Mouse (Mus musculus): ENCODE measurements around the gene Ttll7.

The Ttll7 gene

GRCm38 (mm10) chr3:146913107-146913506, 60.9 kb downstream of the Ttll7 start:
- DNase-seq (ENCODE audit: low spot score in 2 of 2), result no peak

GRCm38 (mm10) chr3:146914798-146915197, 62.6 kb downstream of the Ttll7 start:
- peak; percentile 78 to 82 for DNase-seq (ENCODE audit: low spot score in 2 of 2)

DNA sequence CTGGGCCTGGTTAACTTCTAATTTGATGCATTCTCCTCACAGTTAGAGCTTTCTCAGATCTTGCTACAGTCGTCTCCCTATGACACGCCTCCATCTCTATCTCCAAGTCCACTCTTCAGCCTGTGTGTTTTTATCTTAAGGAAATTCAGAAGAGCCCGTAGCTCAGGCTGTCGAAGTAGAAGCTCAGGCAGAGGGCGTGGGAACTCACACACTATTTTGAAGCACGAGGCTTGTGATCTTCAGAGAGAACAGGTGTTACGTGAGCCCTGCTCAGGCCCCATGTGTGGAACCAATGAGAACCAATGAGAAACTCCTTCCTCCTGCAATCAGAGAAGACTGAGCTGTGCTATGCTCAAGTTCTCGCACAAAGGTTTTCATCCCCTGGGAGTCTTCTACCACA, 65.7 kb downstream of the Ttll7 start:
- DNase-seq (ENCODE audit: low spot score in 2 of 2), result no peak

GRCm38 (mm10) chr3:146918323-146918722, 66.2 kb downstream of the Ttll7 start:
- DNase-seq (ENCODE audit: low spot score in 2 of 2), result no peak

DNA sequence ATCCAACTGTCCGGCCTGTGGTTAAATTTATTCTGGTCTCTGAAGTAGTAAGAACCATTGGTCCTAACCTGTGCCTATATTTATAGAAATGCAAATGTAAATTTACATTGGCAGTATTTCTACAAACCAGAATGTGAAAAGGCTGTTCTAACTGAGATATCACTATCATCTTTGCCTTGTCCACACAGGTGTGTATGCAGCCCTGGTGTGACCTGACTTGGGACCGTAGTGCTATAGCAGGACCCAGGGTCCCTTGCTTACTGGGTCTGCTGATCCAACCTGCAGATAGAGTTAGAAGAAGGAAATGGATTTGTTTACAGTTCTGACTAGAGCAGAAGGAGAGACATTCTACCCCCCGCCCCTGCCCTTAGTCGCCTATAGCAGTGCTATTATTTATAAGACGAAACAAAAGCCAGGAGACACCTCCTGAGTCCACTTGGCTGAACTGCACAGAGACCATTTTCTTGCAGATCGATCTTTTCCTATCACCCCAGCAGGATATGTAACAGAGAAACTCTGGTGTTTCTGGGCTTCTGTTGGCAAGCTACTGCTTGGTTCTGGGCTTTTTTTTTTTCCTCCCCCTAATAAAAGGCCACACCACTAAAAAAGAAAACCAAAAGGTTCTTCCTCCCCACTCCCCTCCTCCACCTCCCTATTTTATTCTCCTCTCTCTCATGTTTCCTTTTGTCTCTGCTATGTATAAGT, 75.3 kb downstream of the Ttll7 start:
- DNase-seq (ENCODE audit: low spot score in 2 of 2), result no peak

DNA sequence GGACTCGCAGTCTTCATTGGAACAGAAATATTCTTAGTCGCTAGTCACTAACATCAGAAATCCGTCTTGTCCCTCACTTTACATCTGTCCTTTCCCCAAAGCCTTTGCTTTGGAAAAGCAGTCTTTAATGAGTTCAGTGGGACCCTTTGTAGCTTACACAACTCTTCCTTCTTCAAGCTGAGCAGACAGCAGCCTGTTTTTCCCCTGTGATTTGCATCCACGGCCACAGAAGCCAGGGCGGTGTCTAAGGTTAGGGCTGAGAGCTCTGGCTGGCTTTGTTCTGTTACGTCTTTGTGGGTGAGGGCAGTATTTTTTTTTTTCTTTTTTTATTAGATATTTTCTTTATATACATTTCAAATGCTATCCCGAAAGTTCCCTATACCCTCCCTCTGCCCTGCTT, 76.0 kb downstream of the Ttll7 start:
- DNase-seq (ENCODE audit: low spot score in 2 of 2), result no peak

DNA sequence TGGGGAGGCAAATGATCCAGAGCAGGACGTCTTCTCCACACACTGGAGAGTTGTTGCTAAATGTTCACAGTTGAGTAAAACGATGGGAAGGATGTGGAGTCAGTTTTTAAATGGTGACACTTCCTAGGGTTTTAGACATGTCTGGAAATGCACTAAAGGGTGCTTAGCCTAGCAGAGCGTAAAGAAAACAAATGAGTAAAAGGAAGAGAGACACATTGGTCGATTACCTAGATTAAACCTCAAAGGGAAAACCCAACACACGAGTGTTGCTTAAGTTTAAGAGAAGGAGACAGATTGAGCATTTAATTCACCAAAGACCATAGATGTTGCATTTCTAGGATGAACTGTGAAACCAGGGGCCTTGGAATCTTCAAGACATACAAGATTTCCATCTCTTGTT, 76.8 kb downstream of the Ttll7 start:
- DNase-seq (ENCODE audit: low spot score in 2 of 2), result no peak

- no peak for DNase-seq (ENCODE audit: low spot score in 2 of 2)
Measured at GRCm38 (mm10) chr3:146931190-146931589, 79.0 kb downstream of the Ttll7 start.

- no peak for DNase-seq (ENCODE audit: low spot score in 2 of 2)
Measured at GRCm38 (mm10) chr3:146932506-146932905, 80.3 kb downstream of the Ttll7 start.

DNA sequence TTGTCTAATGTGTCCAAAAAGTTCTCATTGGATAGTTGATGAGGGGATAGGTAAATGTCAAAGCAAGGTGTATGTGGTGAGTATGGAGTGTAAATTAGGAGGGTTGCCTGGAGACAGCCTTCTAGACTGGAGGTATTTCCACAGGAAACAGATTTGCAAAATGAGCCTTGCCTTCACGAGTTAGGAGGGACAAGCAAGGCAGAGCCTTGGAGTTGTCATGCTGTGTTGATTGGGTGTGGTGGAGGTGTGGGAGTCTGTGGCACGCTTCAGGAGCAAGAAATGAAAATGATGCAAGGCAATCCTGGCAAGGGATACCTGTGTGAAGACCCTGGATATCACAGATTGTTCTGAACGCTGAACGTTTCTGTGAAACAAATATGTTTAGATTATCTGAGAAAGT, 84.7 kb downstream of the Ttll7 start:
- no peak for DNase-seq (ENCODE audit: low spot score in 2 of 2)

DNA sequence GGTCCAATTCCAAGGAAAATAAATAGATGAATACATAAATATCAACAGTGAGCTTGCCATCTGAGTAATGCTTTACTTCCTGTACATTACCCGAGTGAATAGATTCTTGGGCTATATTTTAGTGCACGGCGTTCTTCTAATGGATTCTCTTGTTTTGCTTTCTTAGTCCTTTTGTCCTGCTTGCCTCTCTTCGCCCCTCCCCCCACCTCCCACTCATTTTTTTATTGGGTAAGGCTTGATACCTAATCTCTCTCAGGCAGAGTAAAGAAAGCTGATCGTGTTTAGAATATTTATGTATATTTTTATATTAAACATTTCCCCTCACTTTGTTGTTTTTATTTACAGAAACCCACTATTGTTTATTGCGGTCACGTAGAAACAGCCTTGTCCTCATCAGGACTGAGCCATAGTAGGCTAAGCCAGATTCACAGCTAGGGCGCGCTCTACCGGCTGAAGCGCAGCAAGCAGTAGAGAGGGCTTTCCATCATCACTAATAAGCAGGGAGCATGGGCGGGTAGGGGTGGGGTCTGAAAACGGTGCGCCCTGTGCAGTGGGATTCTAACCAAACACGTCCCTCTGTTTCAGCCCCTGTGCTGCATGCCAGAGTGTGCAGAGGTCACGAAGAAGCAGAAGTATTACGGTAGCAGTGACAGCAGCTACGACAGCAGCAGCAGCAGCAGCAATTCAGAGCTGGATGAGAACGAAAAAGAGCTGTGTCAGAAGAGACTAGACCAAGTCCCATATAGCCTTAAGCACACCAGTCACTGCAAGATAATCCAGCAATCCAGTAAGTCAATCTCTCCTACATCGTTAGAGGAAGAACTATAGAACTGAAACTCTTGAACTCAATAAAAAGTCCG, 87.5 kb downstream of the Ttll7 start:
- no peak for DNase-seq (ENCODE audit: low spot score in 2 of 2)

DNA sequence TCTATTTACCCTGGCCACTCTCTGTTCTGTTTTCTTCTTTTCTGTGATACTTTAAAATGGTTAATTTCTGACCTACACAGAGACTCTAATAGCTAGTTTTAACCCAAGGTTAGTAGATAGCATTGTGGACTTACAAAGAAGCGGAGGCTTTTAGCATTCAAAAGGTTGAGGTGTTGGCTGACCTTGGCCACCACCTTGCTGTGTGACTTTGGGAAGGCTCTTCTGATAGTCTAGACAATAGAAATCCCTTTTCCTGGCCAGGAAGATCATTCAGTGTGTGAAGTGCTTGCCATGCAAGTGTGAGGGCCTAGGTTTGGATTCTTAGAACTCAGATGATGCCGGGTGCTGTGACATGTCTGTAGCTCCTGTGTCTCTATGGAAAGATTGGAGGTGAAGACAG, 90.9 kb downstream of the Ttll7 start:
- DNase-seq (ENCODE audit: low spot score in 2 of 2), result no peak

DNA sequence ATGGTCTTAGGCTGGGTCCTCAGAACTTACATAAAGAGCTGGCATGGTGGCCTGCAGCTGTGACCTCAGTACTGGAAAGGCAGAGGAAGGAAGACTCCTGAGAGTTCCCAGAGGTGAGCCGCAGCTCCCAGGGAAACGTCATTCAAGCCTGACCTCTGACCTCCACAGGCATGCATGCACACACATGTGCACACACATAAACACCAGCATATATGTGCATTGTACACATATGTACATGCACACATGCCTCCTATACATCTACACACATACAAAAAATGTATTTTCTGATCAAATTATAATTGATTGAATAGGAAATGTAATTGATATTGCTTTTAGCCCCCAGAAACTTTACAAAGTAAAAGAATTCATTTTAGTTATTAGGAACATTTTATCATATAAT, 93.2 kb downstream of the Ttll7 start:
- no peak for DNase-seq (ENCODE audit: low spot score in 2 of 2)

- DNase-seq (ENCODE audit: low spot score in 2 of 2), result peak; percentile 37 to 48
Measured at GRCm38 (mm10) chr3:146945887-146946286, 93.7 kb downstream of the Ttll7 start.

DNA sequence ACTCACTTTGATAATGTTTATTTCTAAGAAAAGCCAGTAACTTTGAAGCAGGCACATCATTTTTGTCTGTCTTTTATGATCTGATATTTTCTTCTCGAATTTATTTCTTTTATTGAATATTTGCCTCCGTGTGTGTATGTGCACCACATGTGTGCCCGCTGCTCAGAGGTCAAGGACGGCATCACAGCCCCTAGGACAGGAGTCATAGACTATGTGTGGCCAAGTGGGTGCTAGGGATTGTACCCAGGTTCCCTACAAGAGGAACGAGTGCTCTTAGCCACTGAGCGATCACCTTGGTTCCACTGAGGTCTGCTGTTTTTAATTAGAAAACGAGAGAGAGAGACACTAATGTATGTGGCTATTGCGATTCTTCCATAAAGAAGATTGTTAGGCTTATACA, 94.5 kb downstream of the Ttll7 start:
- no peak for DNase-seq (ENCODE audit: low spot score in 2 of 2)

DNA sequence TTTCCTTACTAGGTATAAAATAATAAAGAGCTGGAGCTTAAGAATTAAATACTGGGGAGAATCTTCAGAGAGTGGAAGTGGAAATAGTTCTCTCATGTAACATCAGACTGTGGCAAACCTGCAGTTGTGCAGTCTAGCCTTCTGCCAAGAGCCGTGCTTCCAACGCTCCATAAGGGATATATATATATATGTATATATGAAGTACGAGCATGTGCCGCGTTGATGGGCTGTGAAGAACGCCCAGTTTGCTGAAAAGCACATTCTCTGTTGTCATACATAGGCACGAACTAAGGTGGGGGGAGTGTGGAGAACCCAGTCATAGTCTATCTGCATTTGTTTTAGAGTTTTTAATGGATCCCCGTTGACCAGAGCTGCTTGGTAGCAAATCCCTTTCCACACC, 104.6 kb downstream of the Ttll7 start:
- no peak for DNase-seq (ENCODE audit: low spot score in 2 of 2)

- DNase-seq (ENCODE audit: low spot score in 2 of 2), result no peak
Measured at GRCm38 (mm10) chr3:146962838-146963237, 110.7 kb downstream of the Ttll7 start.

DNA sequence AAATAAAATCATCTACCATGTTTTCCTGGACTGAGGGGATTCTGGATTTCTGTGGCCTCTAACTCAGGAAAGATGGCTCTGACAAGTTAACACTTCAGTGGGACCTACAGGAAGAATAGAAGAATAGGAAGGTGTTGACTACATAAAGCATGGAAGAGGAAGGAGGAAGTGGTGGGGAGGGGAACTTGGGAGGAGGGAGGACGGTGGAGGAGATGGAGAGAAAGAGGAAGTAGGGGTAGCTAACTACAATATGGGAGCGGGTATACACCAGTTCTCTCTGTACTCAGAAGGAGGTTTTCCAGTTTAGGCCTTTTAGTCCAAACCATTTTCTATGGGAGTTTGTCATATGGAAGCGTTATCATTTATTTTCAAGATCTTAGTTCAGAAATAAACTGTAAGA, 112.2 kb downstream of the Ttll7 start:
- no peak for DNase-seq (ENCODE audit: low spot score in 2 of 2)

DNA sequence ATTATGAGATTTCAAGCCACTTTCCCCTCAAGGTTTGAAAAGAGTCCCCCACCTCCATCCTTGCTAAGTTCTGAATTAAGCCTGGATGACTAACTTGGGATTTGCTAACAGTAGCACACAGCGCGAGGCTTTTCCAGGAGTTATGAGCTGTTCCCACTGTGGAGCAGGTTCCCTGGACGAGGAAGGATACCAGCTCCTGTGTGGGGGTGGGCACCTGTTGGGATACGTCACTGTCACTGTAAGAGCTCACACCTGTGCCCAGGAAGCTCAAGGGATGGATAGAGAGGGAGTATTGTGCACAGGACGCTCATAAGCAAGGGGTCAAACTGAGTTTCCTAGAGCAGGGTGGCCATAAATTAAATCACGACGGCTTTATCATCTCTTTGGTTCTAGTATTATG, 115.1 kb downstream of the Ttll7 start:
- DNase-seq (ENCODE audit: low spot score in 2 of 2), result no peak

DNA sequence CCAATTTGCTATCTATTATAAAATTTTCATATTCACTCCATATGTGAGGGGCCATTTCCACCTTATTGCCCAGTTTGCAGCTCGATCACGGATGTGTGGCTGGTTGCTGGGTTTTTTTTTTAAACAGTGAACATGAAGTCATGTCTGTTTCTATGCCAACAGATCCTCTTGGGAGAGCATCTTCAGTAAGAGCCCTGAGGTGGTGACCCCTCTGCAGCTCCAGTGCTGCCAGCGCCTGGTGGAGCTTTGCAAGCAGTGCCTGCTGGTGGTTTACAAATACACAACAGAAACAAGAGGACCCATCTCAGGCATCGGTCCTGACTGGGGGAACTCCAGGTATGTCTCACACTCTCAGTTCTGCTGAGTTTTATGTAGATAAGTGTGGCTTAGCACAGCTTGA, 115.7 kb downstream of the Ttll7 start:
- no peak for DNase-seq (ENCODE audit: low spot score in 2 of 2)

GRCm38 (mm10) chr3:146978272-146978671, 126.1 kb downstream of the Ttll7 start:
- DNase-seq (ENCODE audit: low spot score in 2 of 2), result no peak

GRCm38 (mm10) chr3:146993834-146994669, 141.9 kb downstream of the Ttll7 start:
- DNase-seq (ENCODE audit: low spot score in 2 of 2), result peak; percentile 2 to 3

Measured in urinary bladder, postnatal 36 days (tissue).